Mouse (Mus musculus) right cerebral cortex, postnatal 14 days (tissue): ENCODE data around the gene Srarp.

ENCODE experiments used
- DNase-seq: peaks from one replicate; pipeline ENCODE4 v3.0.0; 2022

Srarp gene

GRCm38 (mm10) chr4:141387093-141387784 lies 48.7 kb downstream of the Srarp start:
- peak; percentile 78 for DNase-seq

GRCm38 (mm10) chr4:141386150-141386549 lies 49.8 kb downstream of the Srarp start:
- DNase-seq = no peak

DNA sequence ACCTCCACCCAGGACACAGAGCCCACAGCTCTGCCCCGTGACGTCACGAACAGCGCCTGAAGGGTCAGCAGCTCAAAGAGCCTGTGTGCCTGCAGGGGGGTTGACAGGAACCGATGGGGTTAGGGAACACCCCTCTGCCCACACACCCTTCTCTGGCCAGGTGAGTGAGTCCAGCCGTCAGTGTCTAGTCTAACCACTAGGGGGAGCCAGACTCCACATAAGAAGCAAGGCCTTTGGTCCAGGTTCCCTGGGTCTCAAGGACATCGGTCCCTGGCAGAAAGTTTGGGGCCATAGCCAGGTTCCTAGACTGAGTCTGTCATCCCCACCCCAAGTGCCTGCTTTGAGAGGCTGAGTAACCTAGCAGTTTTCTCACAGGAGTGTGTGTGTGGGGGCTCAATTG lies 50.6 kb downstream of the Srarp start:
- no peak for DNase-seq
